Mouse (Mus musculus): Measurements from ENCODE around the gene Gm3285. TPM values are rescaled to one million over a fixed set of nuclear protein-coding genes. Genes with fewer than 3 reads are reported as not detected.

Gene Gm3285
- not detected in 2 replicates for polyA plus RNA-seq (2016; fragmentation: Nextera tagmentation; extraction: Ambion mirVana)

DNA sequence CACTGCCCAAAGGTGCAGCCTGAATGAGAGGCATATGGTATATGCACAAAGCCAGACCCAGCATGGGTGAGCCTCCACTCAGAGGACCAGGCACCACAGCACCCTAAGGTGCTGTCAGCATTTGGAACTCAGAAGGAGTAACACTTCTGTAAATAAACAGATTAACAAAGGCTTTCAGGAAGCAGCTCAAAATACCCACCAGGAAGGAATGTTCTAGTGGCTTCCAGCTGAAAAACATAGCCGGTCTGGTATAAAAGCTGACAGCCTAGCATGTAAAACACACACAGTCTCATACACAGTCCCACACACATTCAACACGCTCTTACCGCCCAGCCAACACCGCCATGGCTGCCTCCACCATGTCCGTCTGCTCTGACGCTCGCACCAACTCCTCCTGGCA is at the start of gene Gm3285:
Gene Gm3285 (plus strand): TSS at position 301 of the 400 bp plus-strand sequence.
- DNase-seq (ENCODE audit: low spot score) = no peak
- Histone ChIP-seq H3K9me3 (no peaks in the 10 kb centered on the region), H3K36me3 (no peaks in the 10 kb centered on the region), H3K27ac (no peak within 1 kb of the TSS), H3K27me3 (ENCODE audit: insufficient read depth, poor library complexity, severe bottlenecking) (no peaks in the 10 kb centered on the region), H3K4me1 (replicated peaks) (peaks cover 16% of the 10 kb centered on the region), H3K4me3 (no peak within 1 kb of the TSS)
- whole genome bisulfite sequencing = 53% methylated on average over 7 of the region's 7 CpGs

DNA sequence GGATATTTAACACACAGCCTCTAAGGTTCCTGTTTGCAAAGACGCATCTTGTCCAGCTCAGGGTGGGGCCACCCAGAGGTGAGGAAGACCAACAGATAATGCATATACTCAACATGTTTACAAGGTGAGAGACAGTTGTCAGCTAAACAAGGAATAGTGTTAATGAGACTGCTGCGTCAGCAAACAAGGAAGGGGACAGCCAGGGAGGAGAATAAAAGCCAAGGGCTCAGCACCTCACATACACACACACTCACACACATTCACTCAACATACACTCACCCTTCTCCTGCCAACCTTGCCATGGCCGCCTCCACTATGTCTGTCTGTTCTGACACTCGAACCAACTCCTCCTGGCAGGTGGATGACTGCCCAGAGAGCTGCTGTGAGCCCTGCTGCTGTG is 47.4 kb upstream of the Gm3285 start, which contains the start of gene Gm2696:
Gene Gm2696 (plus strand): TSS at position 301 of the 400 bp plus-strand sequence.
- peaks cover 3% of the 10 kb centered on the region; the same call in 1 of the 2 replicates for H3K9me3 ChIP-seq
- no peaks in the 10 kb centered on the region for H3K36me3 ChIP-seq
- DNase-seq (ENCODE audit: low spot score) = no peak
- no peak within 1 kb of the TSS for H3K4me3 ChIP-seq
- 57% methylated on average over 4 of the region's 4 CpGs for WGBS
- H3K27me3 ChIP-seq (ENCODE audit: insufficient read depth, poor library complexity, severe bottlenecking) = no peaks in the 10 kb centered on the region
- H3K27ac ChIP-seq = 0 out of 2 replicates have a peak within 1 kb of the TSS, but pooled peaks have one; percentile 35
- peaks cover 7% of the 10 kb centered on the region; the same call in 1 of the 2 replicates for H3K4me1 ChIP-seq (replicated peaks)

DNA sequence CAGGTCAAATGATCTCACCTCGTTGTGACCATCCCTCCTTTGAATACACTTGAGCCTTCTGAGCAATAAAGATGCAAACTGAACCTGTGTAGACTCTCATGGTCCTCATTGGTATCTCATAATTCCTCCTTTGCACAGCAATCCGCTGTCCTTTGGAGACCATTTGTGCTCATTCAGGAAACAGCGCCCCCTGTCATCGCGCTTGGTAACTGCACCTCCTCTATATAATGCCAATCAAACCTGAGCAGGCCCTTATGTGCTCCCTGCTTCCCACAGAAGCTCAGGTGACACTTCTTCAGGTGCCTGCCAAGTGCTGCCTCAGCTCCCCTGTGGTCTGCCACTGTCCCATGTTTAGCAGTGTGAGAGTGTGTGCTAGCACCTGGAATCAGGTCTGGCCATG is 46.3 kb upstream of the Gm3285 start:
- Histone ChIP-seq H3K27ac (0 out of 2 replicates have a peak overlapping the region, but pooled peaks have one; percentile 35), H3K9me3 (no peaks in the 10 kb centered on the region), H3K4me1 (replicated peaks) (peaks cover 7% of the 10 kb centered on the region; the same call in 1 of the 2 replicates), H3K27me3 (ENCODE audit: insufficient read depth, poor library complexity, severe bottlenecking) (no peaks in the 10 kb centered on the region), H3K36me3 (no peaks in the 10 kb centered on the region), H3K4me3 (no peak overlapping the region)
- WGBS = 31% methylated on average over 5 of the region's 5 CpGs
- peak; percentile 33 for DNase-seq (ENCODE audit: low spot score)

DNA sequence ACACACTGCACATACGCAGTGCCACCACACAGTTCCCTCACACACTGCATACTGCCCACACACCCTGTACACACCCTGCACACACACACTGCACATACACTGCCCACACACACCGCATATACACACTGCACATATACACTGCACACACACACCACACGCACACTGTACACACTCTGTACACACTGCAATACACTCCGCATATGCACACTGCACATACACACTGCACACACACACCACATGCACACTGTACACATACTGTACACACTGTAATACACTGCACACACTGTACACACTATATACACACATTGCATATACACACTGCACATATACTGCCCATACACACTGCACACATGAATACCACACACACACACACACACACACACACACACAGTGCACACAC is 43.3 kb upstream of the Gm3285 start:
- no peaks in the 10 kb centered on the region for H3K27me3 ChIP-seq (ENCODE audit: insufficient read depth, poor library complexity, severe bottlenecking)
- no peak for DNase-seq (ENCODE audit: low spot score)
- H3K4me3 ChIP-seq = no peak overlapping the region
- peaks cover 7% of the 10 kb centered on the region; the same call in 1 of the 2 replicates for H3K4me1 ChIP-seq (replicated peaks)
- 93% methylated on average over 4 of the region's 4 CpGs for WGBS
- H3K9me3 ChIP-seq = no peaks in the 10 kb centered on the region
- H3K36me3 ChIP-seq = no peaks in the 10 kb centered on the region
- no peak overlapping the region for H3K27ac ChIP-seq

DNA sequence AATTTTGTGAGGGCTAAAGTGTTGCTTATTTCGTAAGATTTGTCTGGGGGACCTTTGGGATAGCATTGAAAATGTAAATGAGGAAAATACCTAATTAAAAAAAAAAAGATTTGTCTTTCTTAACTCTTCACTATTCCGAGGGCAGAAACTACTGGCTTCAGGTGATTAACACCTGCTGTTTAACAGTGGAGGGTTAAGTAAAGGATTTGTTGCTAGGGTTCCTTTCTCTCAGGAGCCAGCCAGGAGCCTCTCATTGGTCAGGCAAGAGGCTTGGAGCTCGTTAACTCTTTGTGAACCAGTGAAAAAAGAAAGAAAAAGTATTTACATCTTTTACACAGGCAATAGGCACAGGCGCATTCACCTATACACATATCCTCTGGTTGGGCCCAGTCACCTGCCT is 42.6 kb upstream of the Gm3285 start:
- DNase-seq (ENCODE audit: low spot score) = no peak

DNA sequence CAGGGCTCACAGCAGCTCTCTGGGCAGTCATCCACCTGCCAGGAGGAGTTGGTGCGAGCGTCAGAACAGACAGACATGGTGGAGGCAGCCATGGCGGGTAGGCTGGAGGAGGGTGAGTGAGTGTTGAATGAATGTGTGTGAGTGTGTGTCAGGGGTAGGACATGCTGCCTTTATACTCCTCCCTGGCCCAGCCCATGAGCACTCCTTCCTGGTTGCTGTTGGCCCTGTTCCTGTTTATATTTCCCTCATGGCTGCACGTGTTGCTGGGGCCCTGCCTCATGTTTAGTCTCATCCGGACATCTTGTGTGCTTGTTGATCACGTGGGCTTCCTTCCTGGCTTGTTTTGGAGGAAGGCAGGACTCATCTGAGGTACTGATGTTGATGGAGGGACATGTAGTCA is 34.8 kb upstream of the Gm3285 start, which contains the start of gene Krtap10-4:
Gene Krtap10-4 (minus strand): TSS at position 145 of the 400 bp plus-strand sequence.
- H3K36me3 ChIP-seq = no peaks in the 10 kb centered on the region
- peaks cover 5% of the 10 kb centered on the region; the same call in 1 of the 2 replicates for H3K9me3 ChIP-seq
- DNase-seq (ENCODE audit: low spot score) = no peak
- 67% methylated on average over 6 of the region's 6 CpGs for WGBS
- no peaks in the 10 kb centered on the region for H3K27me3 ChIP-seq (ENCODE audit: insufficient read depth, poor library complexity, severe bottlenecking)
- H3K4me3 ChIP-seq = no peak within 1 kb of the TSS
- no peaks in the 10 kb centered on the region for H3K4me1 ChIP-seq (replicated peaks)
- H3K27ac ChIP-seq = no peak within 1 kb of the TSS

More for the DNA sequence above, 42.6 kb upstream of the Gm3285 start:
- Histone ChIP-seq H3K27me3 (ENCODE audit: insufficient read depth, poor library complexity, severe bottlenecking) (no peaks in the 10 kb centered on the region), H3K4me3 (no peak overlapping the region), H3K4me1 (replicated peaks) (peaks cover 7% of the 10 kb centered on the region; the same call in 1 of the 2 replicates), H3K36me3 (no peaks in the 10 kb centered on the region), H3K9me3 (peaks cover 5% of the 10 kb centered on the region; the same call in 1 of the 2 replicates), H3K27ac (no peak overlapping the region)
- WGBS = 40% methylated on average over 4 of the region's 4 CpGs

DNA sequence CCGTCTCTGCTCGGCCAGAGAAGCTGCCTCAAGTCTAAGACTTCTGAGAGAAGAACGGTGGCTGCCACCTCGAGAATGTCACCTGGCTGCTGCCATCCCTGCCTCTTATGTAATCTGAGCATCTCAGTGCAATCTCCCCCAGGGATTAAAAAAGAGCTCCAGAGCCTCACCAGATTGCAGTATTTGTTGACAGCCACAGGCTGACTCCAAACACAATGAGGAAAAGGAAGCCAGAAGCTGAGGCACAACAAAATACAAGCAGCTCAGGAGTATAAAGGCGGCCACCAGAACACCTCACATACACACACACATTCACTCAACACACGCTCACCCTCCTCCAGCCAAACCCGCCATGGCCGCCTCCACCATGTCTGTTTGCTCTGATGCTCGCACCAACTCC is 26.1 kb upstream of the Gm3285 start, which contains the start of gene Krtap10-10:
Gene Krtap10-10 (plus strand): TSS at position 301 of the 400 bp plus-strand sequence.
- no peak within 1 kb of the TSS for H3K4me3 ChIP-seq
- no peaks in the 10 kb centered on the region for H3K36me3 ChIP-seq
- WGBS = 73% methylated on average over 9 of the region's 9 CpGs
- H3K4me1 ChIP-seq (replicated peaks) = peaks cover 6% of the 10 kb centered on the region; the same call in 1 of the 2 replicates
- H3K27me3 ChIP-seq (ENCODE audit: insufficient read depth, poor library complexity, severe bottlenecking) = no peaks in the 10 kb centered on the region
- no peaks in the 10 kb centered on the region for H3K9me3 ChIP-seq
- no peak within 1 kb of the TSS for H3K27ac ChIP-seq
- no peak for DNase-seq (ENCODE audit: low spot score)

DNA sequence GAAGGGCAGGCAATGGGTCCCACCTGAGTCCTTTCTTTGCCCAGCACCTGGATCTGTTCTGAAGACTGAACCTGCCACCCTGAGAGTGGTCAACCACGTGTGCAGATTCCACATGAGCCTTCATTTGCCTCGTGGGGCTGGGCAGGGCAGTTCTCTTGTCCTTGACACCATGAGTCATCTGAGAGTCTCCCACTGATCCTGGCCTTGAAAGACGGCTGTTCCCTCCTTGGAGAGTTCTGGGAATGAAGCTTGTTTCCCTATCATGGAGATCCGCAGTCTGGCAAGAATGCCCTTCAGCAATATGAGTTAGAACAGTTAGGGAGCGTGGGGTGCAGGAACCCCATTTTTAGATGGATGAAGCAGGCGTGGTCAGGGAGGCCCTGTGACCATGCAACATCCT is 22.8 kb upstream of the Gm3285 start:
- H3K27ac ChIP-seq = no peak overlapping the region
- WGBS = 80% methylated on average over 6 of the region's 6 CpGs
- H3K4me3 ChIP-seq = no peak overlapping the region
- H3K9me3 ChIP-seq = peaks cover 15% of the 10 kb centered on the region
- no peaks in the 10 kb centered on the region for H3K27me3 ChIP-seq (ENCODE audit: insufficient read depth, poor library complexity, severe bottlenecking)
- no peaks in the 10 kb centered on the region for H3K36me3 ChIP-seq
- no peak for DNase-seq (ENCODE audit: low spot score)
- H3K4me1 ChIP-seq (replicated peaks) = peaks cover 6% of the 10 kb centered on the region; the same call in 1 of the 2 replicates

DNA sequence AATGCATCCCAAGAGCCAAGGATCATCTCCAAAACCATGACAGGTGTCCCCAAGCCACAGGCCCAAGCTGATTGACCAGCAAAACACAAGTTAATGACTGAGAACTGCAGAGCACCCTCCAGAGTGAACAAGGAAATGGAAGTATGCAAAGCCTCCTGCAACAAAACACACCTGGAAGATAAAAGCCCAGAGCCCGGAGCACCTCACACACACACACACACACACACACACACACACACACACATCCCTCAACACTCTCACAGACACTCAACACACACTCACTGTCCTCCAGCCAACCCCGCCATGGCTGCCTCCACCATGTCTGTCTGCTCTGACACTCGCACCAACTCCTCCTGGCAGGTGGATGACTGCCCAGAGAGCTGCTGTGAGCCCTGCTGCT is 15.3 kb upstream of the Gm3285 start, which contains the start of gene Gm36176:
Gene Gm36176 (plus strand): TSS at position 301 of the 400 bp plus-strand sequence.
- H3K27ac ChIP-seq = no peak within 1 kb of the TSS
- 0 out of 2 replicates have a peak, but pooled peaks cover 7% of the 10 kb centered on the region for H3K4me1 ChIP-seq (replicated peaks)
- 68% methylated on average over 3 of the region's 3 CpGs for WGBS

DNA sequence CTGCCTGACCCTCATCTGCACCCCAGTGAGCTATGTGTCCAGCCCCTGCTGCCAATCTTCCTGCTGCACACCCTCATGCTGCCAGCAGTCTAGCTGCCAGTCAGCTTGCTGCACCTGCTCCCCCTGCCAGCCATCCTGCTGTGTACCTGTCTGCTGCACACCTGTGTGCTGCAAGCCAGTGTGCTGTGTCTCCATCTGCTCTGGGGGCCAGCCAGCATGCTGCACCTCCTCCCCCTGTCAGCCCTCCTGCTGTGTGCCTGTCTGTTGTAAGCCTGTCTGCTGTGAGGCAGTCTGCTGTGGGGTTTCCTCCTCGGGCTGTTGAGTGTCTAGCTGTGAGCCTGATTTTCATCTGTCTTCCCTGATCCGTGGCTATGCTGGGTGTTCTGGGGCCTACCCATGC is 14.8 kb upstream of the Gm3285 start:
- Histone ChIP-seq H3K4me1 (replicated peaks) (0 out of 2 replicates have a peak, but pooled peaks cover 7% of the 10 kb centered on the region), H3K27ac (no peak overlapping the region)
- WGBS = 12% methylated on average over 2 of the region's 2 CpGs

More for the DNA sequence above, 15.3 kb upstream of the Gm3285 start, which contains the start of gene Gm36176:
- H3K36me3 ChIP-seq = no peaks in the 10 kb centered on the region
- H3K27me3 ChIP-seq (ENCODE audit: insufficient read depth, poor library complexity, severe bottlenecking) = no peaks in the 10 kb centered on the region
- no peak within 1 kb of the TSS for H3K4me3 ChIP-seq
- peaks cover 23% of the 10 kb centered on the region for H3K9me3 ChIP-seq
- DNase-seq (ENCODE audit: low spot score) = no peak

DNA sequence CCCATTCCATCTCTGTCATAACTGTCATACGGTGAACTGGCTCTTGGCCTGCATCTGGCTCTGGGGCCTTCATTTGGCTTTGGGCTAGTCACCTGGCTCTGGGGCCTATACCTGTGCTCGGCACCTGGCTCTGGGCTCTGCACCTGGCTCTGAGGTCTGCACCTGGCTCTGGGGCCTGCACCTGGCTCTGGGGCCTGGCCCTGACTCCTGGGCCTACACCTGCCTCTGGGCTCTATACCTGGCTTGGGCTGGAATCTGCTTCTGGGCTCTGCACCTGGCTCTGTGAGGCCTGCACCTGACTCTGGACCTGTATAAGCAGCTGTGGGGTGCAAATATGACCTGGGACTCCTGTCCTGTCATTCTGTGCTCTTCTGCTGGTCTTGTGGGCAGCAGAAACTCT is 14.2 kb upstream of the Gm3285 start:
- H3K27ac ChIP-seq = no peak overlapping the region
- 84% methylated on average over 2 of the region's 2 CpGs for WGBS
- H3K9me3 ChIP-seq = peaks cover 22% of the 10 kb centered on the region
- H3K4me3 ChIP-seq = no peak overlapping the region
- no peaks in the 10 kb centered on the region for H3K36me3 ChIP-seq
- H3K27me3 ChIP-seq (ENCODE audit: insufficient read depth, poor library complexity, severe bottlenecking) = no peaks in the 10 kb centered on the region
- no peak for DNase-seq (ENCODE audit: low spot score)
- H3K4me1 ChIP-seq (replicated peaks) = peaks cover 7% of the 10 kb centered on the region; the same call in 1 of the 2 replicates

More for the DNA sequence above, 14.8 kb upstream of the Gm3285 start:
- Histone ChIP-seq H3K36me3 (no peaks in the 10 kb centered on the region), H3K9me3 (peaks cover 23% of the 10 kb centered on the region), H3K27me3 (ENCODE audit: insufficient read depth, poor library complexity, severe bottlenecking) (no peaks in the 10 kb centered on the region), H3K4me3 (no peak overlapping the region)
- DNase-seq (ENCODE audit: low spot score) = no peak

DNA sequence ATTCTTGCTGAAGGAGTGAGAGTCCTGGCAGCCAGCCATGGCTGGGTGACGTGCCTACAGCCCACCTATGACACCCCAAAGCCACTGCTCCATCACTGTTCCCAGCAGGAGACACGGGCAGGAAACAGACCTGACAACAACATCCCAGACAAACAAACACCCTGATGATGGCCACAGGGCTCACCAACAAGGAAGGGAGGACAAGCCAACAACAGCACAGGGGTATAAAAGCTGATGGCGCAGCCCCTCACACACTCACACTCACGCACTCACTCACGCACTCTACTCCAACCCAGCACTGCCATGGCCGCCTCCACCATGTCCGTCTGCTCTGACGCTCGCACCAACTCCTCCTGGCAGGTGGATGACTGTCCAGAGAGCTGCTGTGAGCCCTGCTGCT is 9.2 kb upstream of the Gm3285 start, which contains the start of gene Gm10318:
Gene Gm10318 (plus strand): TSS at position 301 of the 400 bp plus-strand sequence.
- H3K27ac ChIP-seq = 0 out of 2 replicates have a peak within 1 kb of the TSS, but pooled peaks have one; percentile 35

DNA sequence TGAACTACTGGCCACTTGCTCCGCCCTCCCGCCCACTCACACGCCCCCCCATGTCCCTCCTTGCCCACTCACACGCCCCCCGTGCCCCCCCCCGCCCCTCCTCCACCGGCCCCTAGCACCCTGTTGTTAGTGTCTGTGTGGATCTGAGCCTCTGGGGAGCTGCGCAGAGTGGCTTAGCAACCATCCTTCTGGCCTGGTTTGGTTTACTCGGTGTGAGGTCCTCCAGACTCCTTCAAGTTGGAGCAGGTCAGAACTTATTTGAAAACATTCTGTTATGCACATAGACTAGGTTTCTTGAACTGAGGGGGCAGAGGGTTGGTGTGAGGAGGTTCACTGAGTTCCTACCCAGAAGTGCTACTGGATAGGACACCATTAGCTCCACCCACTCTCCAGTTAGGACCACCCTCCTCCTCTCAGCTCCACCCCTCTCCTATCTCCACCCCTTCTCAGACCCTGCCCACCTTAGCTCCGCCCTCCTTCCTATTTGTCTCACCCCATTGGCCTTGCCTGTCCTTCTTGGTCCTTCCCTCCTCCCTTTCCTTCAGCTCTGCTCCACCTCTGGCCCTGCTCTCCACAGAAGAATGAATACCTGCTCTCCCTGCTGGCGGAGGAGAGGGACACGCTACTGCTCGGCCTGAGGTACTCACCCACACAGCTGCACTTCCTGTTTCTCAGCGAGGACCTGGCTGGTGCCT is 2.4 kb downstream of the Gm3285 start:
- 44% methylated on average over 14 of the region's 14 CpGs for WGBS
- Histone ChIP-seq H3K27ac (0 out of 2 replicates have a peak overlapping the region, but pooled peaks have one; percentile 4), H3K9me3 (no peaks in the 10 kb centered on the region), H3K4me1 (replicated peaks) (peaks cover 16% of the 10 kb centered on the region), H3K4me3 (peak overlapping the region; percentile 39), H3K36me3 (no peaks in the 10 kb centered on the region), H3K27me3 (ENCODE audit: insufficient read depth, poor library complexity, severe bottlenecking) (no peaks in the 10 kb centered on the region)
- DNase-seq (ENCODE audit: low spot score) = peak; percentile 63

More for the DNA sequence above, 9.2 kb upstream of the Gm3285 start, which contains the start of gene Gm10318:
- Histone ChIP-seq H3K36me3 (no peaks in the 10 kb centered on the region), H3K4me1 (replicated peaks) (peaks cover 9% of the 10 kb centered on the region; the same call in 1 of the 2 replicates), H3K27me3 (ENCODE audit: insufficient read depth, poor library complexity, severe bottlenecking) (no peaks in the 10 kb centered on the region), H3K4me3 (no peak within 1 kb of the TSS), H3K9me3 (no peaks in the 10 kb centered on the region)
- no peak for DNase-seq (ENCODE audit: low spot score)
- 61% methylated on average over 9 of the region's 9 CpGs for WGBS

Measured in hindbrain, embryonic 10.5 days (tissue).